Mouse (Mus musculus) lung, postnatal 4 days (tissue): Measurements from ENCODE around the gene N4bp2l2.
"Not testable (repeated sequence)": the region's sequence is repeated elsewhere in the genome, so short reads cannot be mapped to it uniquely, and the experiment has no call there.

Source experiments
- DNase-seq, 2 experiments: peaks; one replicate each; pipeline ENCODE4 v3.0.0; 2021

Gene N4bp2l2

DNA sequence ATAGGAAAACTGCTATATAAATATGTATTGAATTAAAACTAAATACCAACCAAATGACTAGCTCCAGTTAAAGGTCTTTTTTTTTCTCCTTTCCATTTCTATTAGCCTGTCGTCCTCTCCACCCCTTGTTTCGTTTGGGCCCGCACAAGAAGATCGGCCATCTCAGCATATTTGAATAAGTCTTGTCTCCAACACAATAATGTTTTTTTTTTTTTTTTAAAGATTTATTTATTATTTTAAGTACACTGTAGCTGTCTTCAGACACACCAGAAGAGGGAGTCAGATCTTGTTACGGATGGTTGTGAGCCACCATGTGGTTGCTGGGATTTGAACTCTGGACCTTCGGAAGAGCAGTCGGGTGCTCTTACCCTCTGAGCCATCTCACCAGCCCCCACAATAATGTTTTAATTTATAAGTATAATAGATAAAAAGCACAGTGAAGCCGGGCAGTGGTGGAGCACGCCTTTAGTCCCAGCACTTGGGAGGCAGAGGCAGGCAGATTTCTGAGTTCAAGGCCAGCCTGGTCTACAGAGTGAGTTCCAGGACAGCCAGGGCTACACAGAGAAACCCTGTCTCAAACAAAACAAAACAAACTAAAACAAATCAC is at the start of gene N4bp2l2:
TSS of gene N4bp2l2 (minus strand) at position 51 of the 607 bp plus-strand sequence.
- DNase-seq, result not testable (repeated sequence)

DNA sequence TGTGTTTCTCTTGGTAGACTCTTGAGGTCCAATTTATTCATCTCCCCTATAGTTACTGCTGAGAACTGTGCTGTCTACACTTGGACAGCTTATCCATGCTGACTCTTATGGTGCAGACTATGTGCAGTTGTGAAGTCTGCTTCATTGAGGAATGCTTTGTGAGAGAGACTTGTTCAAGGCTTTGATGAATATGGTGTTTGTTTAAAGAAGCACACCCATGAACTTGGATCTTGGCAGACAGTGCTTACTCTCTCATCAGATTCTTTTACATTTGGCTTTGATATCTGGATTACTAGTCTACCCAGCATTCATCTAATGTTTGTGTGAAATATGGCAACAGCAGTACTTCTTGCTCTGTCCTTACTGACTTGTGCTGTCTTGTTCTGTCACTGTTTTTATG is 47.4 kb upstream of the N4bp2l2 start:
- DNase-seq, result no peak

DNA sequence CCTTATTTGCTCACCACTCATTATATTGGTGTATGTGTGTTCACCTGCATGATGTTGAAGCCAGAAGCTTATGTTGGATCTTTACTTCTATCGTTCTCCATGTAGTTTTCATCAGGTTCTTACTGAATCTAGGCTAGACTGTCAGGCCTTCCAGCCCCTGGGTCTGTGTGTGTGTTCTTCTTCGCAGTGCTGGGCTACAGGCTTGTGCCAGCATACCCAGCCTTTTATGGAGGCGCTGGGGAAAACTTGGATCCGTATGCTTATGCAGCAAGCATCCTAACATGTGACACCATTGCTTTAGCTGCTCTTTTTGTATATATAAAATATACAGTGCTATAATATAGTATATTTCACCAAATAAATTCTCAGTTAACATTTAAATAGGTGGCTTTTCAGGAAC is 45.5 kb upstream of the N4bp2l2 start:
- DNase-seq, result peak in 1 of 2 experiments; percentile 24

DNA sequence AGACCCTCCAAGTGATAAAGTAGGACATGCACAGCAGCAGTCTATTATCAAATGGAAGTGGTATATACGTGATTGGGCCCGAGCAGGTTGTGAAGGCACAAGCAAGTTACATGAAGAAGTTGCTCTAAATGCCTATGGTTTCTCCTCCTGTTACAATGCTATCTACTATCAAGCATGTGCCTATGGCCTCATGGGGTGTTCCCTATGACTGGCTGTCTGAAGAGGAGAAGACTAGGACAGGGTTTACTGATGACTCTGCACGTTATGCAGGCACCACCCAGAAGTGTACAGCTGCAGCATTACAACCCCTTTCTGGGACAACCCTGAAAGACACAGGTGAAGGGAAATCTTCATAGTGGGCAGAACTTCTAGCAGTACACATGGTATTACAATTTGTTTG is 41.2 kb upstream of the N4bp2l2 start:
- not testable (repeated sequence) for DNase-seq

DNA sequence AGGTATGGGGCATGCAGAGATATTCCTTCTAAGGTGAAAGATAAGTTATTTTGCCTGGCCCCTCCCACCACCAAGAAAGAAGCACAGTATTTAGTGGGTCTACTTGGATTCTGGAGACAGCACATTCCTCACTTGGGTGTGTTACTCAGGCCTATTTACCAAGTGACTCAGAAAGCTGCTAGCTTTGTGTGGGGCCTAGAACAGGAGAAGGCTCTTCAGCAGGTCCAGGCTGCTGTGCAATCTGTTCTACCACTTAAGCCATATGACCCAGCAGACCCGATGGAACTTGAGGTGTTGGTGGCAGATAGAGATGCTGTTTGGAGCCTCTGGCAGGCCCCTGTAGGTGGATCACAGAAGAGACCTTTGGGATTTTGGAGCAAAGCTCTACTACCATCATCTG is 40.7 kb upstream of the N4bp2l2 start:
- DNase-seq, result not testable (repeated sequence)

DNA sequence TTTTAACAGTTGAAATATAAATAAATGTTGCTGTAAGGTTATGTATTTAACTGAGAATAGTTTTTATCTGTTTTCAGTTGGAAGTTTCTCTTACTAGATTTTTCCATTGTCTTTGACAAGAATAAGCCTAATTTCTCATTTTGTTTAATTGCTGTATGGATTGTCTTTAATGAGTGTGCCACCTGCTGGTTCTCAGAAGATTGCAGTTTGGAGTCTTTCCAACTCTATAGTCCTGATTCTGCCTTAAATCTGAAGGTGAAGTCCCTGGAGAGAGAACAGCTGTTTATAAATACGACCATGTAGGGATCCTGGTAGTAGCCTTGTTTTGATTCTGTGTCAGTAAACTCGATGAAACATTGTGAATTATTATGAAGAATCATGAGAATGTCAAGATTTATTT is 36.7 kb upstream of the N4bp2l2 start:
- peak in 1 of 2 experiments; percentile 45 for DNase-seq

DNA sequence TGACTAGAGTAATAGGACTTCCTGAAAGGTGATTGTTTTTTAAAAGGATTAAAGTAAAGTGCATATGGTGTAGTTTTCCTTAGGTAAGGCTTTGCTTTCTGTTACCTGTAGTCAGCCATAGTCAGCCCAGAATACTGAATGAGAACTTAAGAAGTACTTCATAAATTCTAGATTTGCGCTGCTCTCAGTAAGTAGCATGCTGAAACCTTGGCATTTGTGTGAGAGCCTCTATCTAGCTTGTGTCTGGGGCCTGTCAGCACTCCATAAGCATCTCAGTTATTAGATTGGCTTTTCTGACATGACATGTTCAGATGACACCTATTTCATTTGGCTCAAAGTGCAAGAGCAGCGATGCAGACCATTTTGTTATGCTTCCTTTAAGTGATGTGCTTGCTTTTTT is 27.3 kb upstream of the N4bp2l2 start:
- DNase-seq, result no peak

DNA sequence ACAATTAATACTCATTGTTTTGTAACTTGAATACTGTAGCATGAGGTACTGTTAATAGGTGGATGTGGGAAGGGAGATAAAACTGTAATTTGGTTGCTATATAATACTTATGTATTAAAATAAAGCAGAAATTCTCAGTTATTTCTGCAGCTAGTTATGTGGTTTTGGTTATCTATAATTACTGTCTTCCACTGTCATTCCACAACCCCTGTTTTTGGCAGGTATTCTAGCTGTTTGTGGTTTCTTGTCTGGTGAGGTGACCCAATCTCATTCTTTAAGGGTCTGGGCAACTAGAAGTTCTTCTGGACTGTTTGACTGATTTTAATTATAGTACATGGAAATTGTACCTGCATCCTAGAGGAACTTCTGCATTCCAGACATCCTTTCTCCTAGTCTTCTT is 24.7 kb upstream of the N4bp2l2 start:
- no peak for DNase-seq

DNA sequence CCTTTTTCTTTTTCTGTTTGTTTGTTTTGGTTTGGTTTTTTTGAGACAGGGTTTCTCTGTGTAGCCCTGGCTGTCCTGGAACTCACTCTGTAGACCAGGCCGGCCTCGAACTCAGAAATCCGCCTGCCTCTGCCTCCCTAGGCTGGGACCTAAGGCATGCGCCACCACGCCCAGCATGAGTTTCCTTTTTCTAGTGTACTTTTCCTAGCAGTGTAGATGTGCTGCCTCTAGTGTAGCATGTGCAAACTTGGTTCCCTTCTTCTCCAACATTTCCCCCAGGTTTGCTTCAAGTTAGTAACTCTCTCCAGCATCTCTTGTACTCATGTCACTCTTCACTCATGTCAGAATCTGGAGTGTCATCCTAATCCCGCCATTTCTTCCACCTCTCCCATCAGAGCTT is 16.9 kb upstream of the N4bp2l2 start:
- not testable (repeated sequence) for DNase-seq

DNA sequence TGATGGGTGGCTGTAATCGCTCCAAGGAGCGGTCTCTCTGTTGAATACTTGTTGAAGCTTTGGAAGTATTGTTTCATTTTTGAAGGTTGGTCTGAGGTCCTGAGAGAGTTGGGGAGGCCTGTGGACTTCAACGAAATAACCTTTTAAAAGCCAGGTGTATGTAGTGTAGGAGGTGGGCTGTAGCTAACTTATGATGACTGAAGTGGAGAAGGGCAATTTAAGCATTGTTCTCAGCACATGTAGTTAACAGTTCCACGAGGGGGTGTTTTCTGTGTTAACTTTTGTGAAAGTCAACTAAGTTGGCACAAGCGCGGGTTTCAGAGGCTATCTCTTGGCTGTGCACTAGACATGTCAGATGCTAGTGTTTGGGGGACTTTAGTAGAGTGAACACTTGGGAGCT is 8.9 kb upstream of the N4bp2l2 start:
- DNase-seq, result no peak

DNA sequence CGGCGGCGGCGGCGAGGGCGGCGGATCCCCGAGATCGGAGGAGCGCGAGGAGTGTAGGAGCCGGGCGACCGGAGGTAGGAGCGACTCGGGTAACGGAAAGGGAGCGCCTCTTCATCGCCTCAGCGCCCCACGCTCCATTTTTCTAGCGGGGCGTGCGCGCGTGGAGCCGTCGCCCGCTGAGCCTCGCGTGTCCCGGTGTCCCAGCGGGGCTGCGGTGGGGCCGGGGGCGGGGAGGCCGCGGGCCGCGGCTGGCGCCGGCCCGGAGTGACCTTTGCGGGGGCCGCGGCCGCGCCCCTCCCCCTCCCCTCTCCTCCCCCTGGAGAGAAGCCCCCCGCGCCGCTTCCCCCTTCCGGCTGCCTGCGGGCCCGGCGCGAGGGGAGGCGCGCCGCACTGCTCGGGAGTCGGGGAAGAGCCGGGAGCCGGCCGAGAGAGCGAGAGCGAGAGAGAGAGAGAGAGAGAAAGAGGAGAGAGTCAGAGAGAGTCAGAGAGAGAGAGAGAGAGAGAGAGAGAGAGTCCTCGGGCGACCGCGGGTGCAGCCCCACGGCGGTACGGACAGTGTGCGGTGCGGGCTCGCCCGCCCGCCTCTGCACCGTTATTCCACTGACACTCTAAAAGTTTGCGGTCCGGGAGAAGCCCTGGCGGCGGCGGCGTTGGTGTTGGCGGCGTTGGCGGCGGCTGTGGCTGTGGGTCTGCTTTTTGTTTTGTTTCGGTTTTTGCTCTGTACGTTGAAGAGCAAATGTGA is 8.1 kb upstream of the N4bp2l2 start:
- DNase-seq, result peak in 1 of 2 experiments; percentile 48

DNA sequence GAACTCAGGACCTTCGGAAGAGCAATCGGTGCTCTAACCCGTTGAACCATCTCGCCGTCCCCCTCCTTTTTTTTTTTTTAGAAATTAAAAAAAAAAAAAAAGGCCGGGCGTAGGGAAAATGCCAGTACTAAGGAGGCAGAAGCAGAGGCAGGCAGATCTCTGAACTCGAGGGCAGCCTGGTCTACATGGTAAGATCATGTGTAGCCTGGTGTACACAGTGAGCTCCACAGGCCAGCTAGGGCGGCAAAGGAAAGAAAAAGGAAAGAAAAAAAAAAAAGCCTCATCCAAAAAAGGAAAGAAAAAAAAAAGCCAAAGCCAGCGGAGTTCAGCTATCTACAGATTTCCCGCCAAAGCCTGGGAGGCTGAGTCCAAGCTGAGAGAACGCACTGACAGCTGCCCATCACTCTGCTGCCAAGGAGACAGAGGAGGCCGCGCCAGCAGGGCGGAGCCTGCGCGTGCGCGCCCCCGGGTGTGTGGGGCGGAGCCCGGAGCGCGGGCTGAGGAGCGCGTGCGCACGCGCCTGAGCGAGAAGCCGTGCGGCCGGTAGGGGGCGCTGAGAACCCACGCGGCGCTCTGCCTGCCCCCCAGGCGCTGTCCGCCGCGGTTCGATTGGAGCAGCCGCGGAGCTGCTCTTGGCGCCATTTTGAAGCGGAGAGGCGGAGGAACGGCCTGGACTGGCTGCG is 7.3 kb upstream of the N4bp2l2 start, which contains the start of gene Pds5b:
TSS of gene Pds5b (plus strand) at position 587 of the 683 bp plus-strand sequence.
- DNase-seq, result peak; percentile 96 to 97

DNA sequence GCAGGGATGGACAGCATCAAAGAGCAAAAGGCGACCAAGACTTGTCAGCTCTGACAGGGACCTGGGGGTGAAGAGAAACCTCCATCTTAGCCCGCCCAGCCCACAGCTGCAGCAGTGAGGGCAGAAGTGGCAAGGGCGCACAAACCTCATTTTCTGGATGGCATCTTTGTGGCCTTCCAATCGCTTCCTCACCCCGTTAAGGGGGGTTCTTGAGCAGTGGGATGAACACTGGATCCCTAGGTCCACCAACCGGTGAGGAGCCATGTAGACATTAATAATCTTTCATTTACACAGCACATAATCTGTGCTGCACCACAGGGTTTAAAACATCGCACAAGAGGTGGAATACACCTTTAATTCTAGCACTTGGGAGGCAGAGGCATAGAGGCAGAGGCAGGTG is 6.4 kb upstream of the N4bp2l2 start:
- no peak for DNase-seq

DNA sequence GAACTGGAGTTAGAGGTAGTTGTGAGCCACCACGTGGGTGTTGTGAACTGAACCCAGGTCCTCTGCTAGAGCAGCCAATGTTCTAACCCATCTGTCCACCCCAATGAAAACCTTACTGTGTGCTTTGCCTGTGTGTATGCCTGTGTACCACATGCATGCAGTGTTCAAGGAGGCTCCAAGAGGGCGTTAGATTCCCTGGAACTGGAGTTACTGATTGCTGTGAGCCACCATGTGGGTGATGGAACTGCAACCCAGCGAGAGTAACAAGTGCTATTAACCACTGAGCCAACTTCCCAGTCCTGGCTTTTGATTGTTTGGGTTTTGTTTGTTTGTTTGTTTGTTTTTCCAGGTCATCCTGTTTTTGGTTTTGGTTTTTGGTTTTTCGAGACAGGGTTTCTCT is 2.7 kb upstream of the N4bp2l2 start:
- DNase-seq, result no peak

DNA sequence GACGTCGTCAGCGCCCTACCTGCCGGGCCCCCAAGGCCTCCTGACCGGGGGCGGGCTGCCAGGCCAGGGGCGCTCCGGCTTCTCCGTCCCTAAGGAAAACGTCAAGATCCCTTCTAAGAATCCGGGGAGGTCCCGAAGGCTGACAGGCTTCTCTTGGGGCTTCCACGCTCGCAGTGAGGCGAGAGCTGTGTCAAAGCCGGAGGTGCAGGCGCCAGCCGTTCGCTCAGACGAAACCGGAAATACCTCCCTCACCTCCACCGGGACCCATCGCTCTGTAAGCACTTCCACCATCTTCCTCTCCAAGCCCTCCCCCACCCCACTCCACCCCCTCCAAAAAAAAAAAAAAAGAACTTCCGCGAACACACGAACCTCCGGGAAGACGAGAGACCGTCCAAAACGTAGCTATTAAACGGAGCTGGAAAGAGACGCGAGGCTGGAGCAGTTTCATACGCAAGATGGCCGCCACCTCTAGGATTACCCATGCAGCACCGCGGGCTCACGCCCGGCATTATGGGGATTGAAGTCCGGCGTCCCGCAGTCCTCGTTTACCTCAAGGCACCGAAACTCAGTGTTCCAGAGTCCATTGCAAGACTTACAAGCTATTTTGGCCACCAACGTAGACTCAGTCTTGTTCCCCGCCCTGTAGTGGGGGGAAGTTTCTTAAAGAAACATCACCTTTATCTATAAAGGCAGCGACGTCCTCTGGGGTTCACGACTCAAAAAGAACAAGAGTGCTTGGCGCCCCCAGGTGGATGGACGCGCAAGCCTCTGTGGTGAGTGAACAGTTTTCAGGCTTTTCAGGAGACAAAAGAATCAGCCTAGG is 640 bp downstream of the N4bp2l2 start:
- peak; percentile 94 to 98 for DNase-seq

DNA sequence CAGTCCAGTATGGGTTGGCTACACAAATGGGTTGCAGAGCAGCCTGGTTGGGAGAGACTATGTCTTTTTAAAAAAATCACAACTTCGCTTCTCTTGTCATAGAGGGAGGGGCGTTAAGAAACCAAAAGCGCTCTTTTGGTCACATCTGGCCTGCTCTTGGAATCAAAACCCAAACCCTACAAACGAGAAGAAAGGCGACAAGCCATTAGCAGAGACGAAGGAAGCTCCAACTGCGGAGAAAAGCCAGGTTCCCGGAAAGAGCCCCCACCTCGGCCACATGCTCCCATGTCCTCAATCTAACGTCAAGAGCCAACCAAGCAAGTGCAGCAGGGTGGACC is 1.2 kb downstream of the N4bp2l2 start:
- no peak for DNase-seq

DNA sequence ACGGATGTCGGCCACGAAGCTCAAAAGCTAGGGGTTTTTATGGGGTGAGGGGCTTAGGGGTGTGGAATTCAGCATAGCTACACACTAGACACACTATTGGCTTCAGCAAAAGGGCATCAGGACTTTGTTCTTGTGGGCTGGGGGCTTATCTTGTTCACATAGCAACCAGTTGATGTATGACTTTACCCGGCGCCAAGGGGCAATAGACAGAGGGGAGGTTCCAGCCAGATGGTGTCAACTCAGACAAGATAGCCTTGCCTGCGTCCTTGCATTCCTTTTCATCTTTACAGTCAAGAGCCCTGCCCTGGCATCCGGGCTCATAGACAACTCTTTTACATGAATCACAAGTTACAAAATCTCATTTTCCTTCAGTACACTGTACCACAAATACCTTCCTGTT is 2.1 kb downstream of the N4bp2l2 start:
- DNase-seq, result not testable (repeated sequence)

DNA sequence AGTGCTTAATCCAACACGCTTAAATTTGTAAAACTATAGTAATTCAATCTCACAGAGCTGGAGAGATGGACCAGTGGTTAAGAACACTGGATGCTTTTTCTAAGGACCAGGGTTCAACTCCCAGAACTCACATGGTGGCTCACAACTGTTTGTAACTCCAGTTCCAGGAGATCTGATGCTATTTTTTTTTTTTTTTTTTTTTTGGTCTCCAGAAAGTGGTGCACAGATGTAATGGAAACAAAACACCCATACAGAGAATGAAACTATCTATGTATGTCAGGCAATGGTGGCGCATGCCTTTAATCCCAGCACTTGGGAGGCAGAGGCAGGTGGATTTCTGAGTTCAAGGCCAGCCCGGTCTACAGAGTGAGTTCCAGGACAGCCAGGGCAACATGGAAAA is 5.7 kb downstream of the N4bp2l2 start:
- not testable (repeated sequence) for DNase-seq

DNA sequence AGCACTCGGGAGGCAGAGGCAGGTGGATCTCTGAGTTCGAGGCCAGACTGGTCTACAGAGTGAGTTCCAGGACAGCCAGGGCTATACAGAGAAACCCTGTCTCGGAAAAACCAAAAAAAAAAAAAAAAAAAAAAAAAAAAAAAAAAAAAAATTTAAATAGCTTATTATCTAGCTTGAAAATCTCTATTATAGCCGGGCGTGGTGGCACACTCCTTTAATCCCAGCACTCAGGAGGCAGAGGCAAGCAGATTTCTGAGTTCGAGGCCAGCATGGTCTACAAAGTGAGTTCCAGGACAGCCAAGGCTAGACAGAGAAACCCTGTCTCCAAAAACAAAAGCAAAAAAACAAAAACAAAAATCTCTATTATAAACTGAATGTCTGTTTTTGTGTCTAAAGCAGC is 6.6 kb downstream of the N4bp2l2 start:
- not testable (repeated sequence) for DNase-seq

DNA sequence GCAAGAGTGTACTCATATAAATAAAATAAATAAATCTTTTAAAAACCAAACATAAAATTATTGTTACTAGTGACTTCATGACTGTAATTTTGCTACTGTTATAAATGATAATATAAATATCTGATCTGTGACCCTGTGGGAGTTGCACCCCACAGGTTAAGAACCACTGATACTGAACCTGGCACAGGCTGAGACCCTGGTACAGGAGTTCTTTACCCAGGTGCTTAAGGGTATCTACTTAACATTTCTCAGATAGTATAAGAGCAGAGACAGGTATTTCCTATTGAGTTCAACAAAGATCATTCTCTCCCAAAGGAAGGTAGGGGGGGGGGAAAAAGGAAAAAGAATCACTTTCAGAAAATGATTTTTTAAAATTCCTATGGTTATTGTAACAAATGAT is 11.4 kb downstream of the N4bp2l2 start:
- no peak for DNase-seq

DNA sequence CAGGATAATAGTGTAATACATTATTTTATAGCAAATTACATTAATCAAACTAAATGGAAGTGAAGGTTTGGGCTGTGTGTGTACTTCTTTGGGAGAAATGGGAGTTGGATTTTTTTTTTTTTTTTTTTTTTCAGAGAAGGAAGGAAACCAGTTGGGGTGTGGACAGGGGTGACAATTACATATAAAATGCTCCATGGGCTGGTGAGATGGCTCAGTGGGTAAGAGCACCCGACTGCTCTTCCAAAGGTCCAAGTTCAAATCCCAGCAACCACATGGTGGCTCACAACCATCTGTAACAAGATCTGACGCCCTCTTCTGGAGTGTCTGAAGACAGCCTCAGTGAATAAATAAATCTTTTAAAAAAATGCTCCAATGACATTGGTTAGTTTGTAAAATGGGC is 13.4 kb downstream of the N4bp2l2 start:
- DNase-seq, result no peak

DNA sequence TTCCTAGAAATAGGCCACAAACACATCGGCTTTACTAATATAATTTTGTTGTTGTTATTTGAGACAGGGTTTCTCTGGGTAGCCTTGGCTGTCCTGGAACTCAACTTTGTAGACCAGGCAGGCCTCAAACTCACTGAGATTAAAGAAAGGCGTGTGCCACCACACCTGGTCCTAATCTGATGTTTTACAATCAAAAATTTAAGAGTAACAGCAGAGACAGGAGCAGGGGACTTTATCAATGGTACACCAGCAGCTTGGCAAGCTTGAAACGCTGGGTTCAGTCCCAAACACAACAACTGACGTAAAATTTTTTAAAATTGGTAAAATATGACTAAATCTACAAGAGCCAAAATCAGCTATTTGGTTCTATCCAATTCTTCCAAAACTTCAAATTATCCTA is 21.1 kb downstream of the N4bp2l2 start:
- DNase-seq, result no peak

DNA sequence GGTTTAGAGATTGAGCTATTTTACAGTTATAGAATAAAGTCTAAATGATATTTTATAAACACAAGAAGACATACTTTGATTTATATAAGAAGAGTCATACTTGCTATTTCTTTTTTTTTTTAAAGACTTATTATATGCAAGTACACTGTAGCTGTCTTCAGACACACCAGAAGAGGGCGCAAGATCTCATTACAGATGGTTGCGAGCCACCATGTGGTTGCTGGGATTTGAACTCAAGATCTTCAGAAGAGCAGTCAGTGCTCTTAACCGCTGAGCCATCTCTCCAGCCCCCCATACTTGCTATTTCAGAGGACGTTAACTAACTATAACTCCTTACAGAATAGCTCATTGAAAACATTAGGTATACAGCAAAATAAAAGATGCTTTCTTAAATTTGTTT is 22.6 kb downstream of the N4bp2l2 start:
- not testable (repeated sequence) for DNase-seq
